Mouse (Mus musculus) 3134 (cell line): ENCODE data around the gene Mtx1.
"Not testable (repeated sequence)": the region's sequence is repeated elsewhere in the genome, so short reads cannot be mapped to it uniquely, and the experiment has no call there.

ENCODE experiments used
- DNase-seq: peaks from one replicate; pipeline ENCODE4 v3.0.0-alpha.2; 2011; ENCODE audit warnings: low spot score; ENCODE audit not compliant: insufficient read length; ENCODE audit errors: extremely low read depth

The Mtx1 gene

DNA sequence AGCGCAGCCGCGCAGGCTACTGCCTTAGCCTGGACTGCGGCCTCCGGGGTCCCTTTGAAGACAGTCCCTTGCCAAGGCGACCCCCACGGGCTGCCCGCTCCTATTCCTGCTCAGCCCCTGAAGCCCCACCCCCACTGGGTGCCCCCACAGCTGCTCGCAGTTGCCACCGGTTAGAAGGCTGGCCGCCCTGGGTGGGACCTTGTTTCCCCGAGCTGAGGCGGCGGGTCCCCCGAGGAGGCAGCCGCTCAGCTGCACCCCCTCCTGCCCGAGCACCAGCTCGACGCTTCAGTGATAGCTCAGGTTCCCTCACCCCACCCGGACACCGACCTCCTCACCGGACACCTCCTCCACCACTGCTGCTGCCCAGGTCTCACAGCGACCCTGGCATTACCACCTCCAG is 39.7 kb downstream of the Mtx1 start:
- DNase-seq = no peak

DNA sequence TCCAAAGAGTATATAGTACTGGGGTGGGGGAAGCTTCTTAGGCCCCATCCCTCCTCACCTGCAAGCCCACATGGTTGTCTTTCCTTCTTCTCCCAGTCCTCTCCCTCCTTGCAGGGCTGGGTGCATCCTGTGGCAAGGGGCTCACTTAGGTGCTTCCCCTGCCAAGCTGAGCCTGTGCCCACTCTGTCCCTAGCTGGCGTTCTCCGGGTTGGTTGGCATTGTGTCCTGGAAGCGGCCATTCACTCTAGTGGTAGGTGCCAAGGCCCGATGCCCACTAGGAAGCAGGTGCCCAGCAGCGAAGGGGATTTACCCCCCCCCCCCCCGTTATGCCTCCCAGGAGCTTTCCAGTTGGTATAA is 43.0 kb downstream of the Mtx1 start:
- no peak for DNase-seq

GRCm38 (mm10) chr3:89183058-89183958 is 43.6 kb downstream of the Mtx1 start, which contains the start of gene Fam189b:
Gene Fam189b (plus strand): TSS chr3:89183143.
- DNase-seq = no peak

- DNase-seq = no peak
These were observed 44.3 kb downstream of the Mtx1 start for GRCm38 (mm10) chr3:89182531-89183057.

DNA sequence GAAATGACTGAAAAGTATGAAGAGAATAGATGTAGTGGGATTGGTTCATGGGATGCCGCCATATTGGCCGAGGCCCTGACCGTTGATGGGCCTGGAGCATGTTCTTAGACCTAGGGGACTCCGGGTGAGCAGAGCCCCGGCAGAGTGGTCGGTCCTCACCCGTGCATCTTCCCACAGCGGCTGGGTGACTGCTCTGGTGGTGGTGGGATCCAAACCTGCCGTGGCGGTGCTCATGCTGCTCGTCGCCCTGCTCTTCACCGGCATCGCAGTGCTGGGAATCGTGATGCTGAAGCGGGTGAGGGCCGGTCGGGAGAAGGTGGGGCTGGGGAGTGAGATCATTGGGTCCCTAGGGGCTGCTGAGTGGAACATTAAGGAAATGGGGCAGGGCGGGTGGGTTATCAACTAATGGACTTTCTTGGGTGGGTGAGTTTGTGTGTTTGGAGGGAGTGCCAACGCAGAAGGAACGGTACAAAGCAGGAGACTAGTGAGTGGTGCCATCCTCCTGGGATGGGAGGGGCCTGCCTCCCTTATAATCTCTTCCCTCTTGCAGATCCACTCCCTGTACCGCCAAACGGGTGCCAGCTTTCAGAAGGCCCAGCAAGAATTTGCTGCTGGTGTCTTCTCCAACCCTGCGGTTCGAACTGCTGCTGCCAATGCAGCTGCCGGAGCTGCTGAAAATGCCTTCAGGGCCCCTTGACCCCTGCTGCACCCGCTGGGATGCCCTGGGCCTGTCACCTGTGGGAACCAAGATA is 45.0 kb downstream of the Mtx1 start:
- no peak for DNase-seq

DNA sequence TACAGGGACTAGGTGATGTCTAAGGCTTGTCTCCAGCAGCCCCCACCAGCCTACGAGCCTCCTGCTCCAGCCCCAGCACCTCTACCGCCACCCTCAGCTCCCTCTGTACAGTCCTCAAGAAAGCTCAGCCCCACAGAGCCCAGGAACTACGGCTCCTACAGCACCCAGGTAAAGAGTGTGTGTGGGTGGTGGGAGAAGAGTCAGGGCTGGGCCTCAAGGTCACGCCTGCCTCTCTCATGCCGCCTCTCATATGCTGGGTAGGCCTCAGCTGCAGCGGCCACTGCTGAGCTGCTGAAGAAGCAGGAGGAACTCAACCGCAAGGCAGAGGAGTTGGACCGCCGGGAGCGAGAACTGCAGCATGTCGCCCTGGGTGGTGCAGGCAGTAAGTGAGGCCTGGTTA is 47.8 kb downstream of the Mtx1 start:
- no peak for DNase-seq

GRCm38 (mm10) chr3:89178107-89178385 is 48.8 kb downstream of the Mtx1 start:
- no peak for DNase-seq

DNA sequence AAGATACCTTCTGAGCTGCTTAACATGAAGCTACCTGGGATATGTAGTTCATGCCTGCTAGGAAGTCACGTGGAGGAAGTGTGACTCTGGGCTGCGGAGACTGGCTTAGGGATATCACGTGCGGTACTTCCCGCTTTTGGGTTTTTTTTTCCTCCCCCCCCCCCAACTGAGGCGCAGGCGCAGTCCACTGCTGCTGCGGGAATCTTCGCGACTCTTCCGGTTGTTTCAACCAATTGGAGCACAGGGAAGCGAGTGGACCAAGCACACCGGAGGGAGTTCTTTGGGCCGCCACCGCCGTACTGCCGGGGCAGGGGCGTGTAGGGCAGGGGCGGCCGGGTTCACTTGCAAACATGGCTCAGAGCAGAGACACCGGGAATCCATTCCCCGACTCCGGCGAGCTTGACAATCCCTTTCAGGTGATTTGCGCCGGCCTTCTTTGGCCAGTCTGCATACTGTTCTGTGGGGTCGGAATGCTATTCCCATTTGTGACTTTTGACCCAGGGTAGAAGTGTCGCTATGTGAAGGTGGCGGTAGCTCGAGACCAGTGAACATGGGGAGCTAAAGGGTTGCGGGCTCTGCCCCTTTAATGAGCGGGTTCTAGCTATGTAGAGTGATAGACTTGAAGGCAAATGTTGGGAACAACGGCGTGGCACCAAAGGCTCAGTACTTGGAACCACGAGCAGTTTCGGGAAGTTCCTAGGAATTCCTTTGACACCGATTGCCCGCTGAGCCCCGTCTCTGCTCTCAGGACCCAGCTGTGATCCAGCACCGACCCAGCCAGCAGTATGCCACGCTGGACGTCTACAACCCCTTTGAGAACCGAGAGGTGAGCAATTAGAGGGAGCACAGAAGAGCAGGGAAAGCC is 49.4 kb downstream of the Mtx1 start, which contains the start of gene Scamp3:
Scamp3 (plus strand) TSS at position 232 of the 865 bp plus-strand sequence.
- DNase-seq = peak; percentile 96

DNA sequence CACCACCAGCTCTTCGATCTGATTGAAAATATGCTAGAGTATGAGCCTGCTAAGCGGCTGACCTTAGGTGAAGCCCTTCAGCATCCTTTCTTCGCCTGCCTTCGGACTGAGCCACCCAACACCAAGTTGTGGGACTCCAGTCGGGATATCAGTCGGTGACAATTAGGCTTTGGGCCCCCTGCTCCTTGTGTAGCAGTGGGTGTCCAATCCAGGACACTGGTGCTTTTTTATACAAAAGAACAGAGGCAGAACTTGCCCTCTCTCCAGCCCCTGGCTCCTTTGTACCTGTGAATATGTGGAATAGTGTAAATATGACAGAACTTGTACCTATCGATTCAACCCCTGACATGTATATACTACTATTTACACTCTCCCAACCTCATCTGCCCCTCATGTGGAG is 50.5 kb downstream of the Mtx1 start:
- DNase-seq = no peak

- DNase-seq = no peak
These were observed 51.3 kb downstream of the Mtx1 start for GRCm38 (mm10) chr3:89175544-89175943.

DNA sequence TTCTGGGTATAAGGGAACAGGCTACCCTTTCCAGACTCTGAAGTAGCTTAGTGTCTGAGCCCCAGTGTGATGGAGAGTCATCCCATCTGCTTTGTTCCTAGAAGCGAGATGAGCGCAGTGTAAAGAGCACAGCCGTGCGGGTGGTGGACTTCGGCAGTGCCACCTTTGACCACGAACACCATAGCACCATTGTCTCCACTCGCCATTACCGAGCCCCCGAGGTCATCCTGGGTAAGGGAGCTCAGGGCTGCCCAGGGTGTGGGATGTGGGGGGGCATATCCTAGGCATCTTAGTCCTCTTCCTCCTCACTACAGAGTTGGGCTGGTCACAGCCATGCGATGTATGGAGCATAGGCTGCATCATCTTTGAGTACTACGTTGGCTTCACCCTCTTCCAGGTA is 52.0 kb downstream of the Mtx1 start:
- DNase-seq = no peak

GRCm38 (mm10) chr3:89166945-89167344 is 59.9 kb downstream of the Mtx1 start:
- DNase-seq = no peak

GRCm38 (mm10) chr3:89165268-89165870 is 61.5 kb downstream of the Mtx1 start:
- no peak for DNase-seq

GRCm38 (mm10) chr3:89164506-89165267 is 62.2 kb downstream of the Mtx1 start, which contains the start of gene Clk2:
Gene Clk2 (plus strand): TSS chr3:89164795.
- DNase-seq = peak; percentile 91

- DNase-seq = no peak
These were observed 63.1 kb downstream of the Mtx1 start for GRCm38 (mm10) chr3:89163643-89164245.

DNA sequence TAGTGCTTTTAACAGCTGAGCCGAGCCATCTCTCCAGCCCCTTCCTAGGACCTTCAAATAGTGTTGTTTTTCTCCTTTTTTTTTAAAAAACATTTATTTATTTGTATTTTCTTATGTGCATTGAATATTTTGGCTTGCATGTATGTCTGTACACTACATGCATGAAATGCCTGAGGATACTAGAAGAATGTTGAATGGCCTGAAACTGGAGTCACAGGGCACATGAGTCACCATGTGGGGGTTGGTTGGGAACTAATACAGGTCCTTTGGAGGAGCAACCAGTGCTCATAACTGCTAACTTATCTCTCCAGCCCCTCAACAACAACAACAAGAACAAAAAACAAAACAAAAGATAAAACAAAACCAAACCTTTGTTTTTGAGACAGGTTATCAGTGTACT is 63.8 kb downstream of the Mtx1 start:
- peak; percentile 56 for DNase-seq

GRCm38 (mm10) chr3:89161786-89162185 is 65.1 kb downstream of the Mtx1 start:
- no peak for DNase-seq

DNA sequence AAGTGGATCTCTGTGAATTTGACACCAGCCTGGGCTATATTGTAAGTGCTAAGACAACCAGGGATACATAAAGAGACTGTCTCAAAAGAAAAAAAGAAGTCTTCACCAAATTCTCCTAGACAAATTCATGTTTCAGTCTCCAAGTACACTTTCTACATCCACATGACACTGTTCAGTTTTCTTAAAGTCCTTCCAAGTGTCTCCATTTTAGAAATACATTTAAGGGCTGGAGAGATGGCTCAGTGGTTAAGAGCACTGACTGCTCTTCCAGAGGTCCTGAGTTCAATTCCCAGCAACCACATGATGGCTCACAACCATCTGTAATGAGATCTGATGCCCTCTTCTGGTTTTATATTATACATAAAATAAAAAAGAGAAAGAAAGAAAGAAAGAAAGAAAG is 65.7 kb downstream of the Mtx1 start:
- not testable (repeated sequence) for DNase-seq
